Mouse (Mus musculus) midbrain, embryonic 10.5 days (tissue): ENCODE measurements around the gene Susd6. TPM values are rescaled to one million over a fixed set of nuclear protein-coding genes. Genes with fewer than 3 reads are reported as not detected.

Experiments used
- DNase-seq: peaks from one replicate; pipeline ENCODE4 v3.0.0-alpha.2; 2017; ENCODE audit warnings: low spot score
- H3K27ac ChIP-seq: fragments of 300-500 bp; sonication (generic); replicated peaks from 2 replicates; pipeline ENCODE4 v1.5.1; 2016; ENCODE audit warnings: mild to moderate bottlenecking
- H3K27me3 ChIP-seq: fragments of 300-500 bp; sonication (generic); 2 replicates; pipeline ENCODE4 v1.6.1; 2016; ENCODE audit warnings: low read depth, mild to moderate bottlenecking; ENCODE audit not compliant: poor library complexity, severe bottlenecking
- H3K36me3 ChIP-seq: fragments of 300-500 bp; sonication (generic); 2 replicates; pipeline ENCODE4 v1.6.1; 2016; ENCODE audit warnings: mild to moderate bottlenecking, moderate library complexity
- H3K4me1 ChIP-seq: fragments of 300-500 bp; sonication (generic); 2 replicates; pipeline ENCODE4 v1.6.1; 2016
- H3K4me3 ChIP-seq: fragments of 300-500 bp; sonication (generic); 2 replicates; pipeline ENCODE4 v1.5.1; 2016; ENCODE audit warnings: mild to moderate bottlenecking, moderate library complexity
- H3K9me3 ChIP-seq: fragments of 300-500 bp; sonication (generic); replicated peaks from 2 replicates; pipeline ENCODE4 v1.6.1; 2016; ENCODE audit warnings: mild to moderate bottlenecking
- WGBS: fragments of 180-500 bp; shearing (Covaris S2); methylation state at CpG from one replicate; pipeline ENCODE4 v1.1.7; 2016; 5-methylcytosine and 5-hydroxymethylcytosine counted together
- polyA plus RNA-seq: library from polyadenylated mRNA; unstranded; fragments of >200 nt; fragmentation: Nextera tagmentation; extraction: Ambion mirVana; gene quantifications from 2 replicates; pipeline ENCODE4 v1.2.1, GENCODE M21; 2016

Susd6 gene
- polyA plus RNA-seq, 1 experiment from 2014 or later = 13.9 TPM

DNA sequence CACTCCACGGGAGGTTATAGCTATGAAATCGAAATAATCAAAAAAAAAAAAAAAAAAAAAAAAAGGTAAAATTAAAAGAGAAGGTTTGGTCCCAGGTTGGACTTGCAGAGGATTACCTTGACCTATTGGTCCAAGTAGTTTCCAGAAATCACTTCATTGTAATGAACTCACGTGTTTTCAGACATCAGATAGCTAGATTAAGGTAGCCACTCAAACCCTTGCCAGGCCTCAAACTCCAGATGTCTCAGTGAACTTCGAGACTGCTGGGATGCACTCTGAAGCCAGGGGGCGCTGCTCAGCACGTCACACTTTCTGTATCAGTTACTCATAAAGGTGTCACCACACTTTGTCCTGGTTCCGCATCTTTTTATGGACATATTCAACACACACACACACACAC is 127.5 kb downstream of the Susd6 start:
- no peak for DNase-seq
- Histone ChIP-seq H3K27ac (no peak overlapping the region), H3K36me3 (no peaks in the 10 kb centered on the region), H3K4me3 (no peak overlapping the region), H3K27me3 (peaks cover 7% of the 10 kb centered on the region; the same call in 1 of the 2 replicates), H3K4me1 (peaks cover 4% of the 10 kb centered on the region), H3K9me3 (no peaks in the 10 kb centered on the region)
- 58% methylated on average over 7 of the region's 7 CpGs for WGBS

DNA sequence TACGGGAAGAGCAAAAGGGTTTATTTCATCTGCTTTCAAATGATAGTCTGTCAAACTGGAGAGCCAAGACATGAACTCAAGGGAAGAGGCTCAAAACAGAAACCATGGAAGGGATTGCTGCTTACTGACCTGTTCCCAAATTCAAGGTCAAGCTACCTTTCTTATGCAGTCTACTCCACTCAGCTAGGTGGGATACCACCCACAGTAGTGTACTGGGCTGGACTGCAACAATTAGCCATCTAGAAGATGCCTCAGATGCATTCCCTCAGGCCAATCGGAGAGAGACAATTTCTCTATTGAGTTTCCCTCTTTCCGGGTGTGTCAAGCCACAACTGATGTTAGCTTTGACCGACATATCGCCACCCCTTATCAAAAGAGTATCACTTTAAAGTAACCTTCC is 131.0 kb downstream of the Susd6 start:
- no peak for DNase-seq
- WGBS = 93% methylated on average over 5 of the region's 5 CpGs

DNA sequence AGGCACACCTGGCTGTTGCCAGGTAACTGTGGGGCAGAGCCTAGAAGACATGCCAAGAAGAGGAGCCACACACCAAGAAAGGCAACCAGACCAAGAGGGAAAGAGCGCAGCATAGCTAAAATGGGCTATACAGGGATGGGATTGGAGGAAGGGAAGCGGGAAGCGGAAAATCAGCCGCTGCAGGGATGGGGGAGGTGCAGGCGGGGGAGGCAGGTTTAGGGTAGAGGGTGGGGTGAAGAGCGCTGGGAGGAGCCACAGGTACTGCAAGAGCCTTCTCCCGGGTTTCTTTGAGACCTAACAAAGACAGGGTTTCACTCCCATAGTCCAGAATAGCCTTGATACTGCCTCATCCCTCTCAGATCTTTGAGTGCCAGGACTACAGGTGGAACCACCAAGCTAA is 132.6 kb downstream of the Susd6 start:
- DNase-seq = no peak
- H3K4me3 ChIP-seq = no peak overlapping the region

More for the DNA sequence above, 131.0 kb downstream of the Susd6 start:
- no peak overlapping the region for H3K27ac ChIP-seq
- peaks cover 12% of the 10 kb centered on the region for H3K4me1 ChIP-seq
- H3K4me3 ChIP-seq = no peak overlapping the region
- no peaks in the 10 kb centered on the region for H3K36me3 ChIP-seq
- H3K27me3 ChIP-seq = peaks cover 20% of the 10 kb centered on the region
- no peaks in the 10 kb centered on the region for H3K9me3 ChIP-seq

DNA sequence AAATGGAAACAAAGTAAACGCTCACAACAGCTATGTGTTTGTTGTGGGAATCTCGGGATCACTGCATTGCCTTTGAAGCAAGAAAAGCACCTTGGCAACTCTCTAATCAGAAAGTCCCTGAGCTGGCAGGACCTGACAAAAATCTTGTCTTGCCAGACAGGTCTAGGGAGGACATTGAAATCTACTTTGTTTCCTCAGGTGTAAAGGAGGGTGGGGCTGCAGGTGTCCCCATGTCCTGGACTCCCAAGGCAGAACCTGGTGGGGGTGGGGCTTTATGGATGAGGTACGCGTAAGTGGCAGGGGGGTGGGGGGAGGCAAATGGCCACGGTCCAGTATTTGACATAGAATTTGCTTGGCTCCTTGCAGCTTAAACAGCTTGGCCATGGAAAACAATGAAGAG is 133.3 kb downstream of the Susd6 start:
- Histone ChIP-seq H3K4me3 (no peak overlapping the region), H3K27me3 (peaks cover 20% of the 10 kb centered on the region), H3K36me3 (no peaks in the 10 kb centered on the region), H3K4me1 (peaks cover 12% of the 10 kb centered on the region), H3K9me3 (no peaks in the 10 kb centered on the region), H3K27ac (no peak overlapping the region)
- 69% methylated on average over 5 of the region's 5 CpGs for WGBS
- DNase-seq = no peak

More for the DNA sequence above, 132.6 kb downstream of the Susd6 start:
- H3K4me1 ChIP-seq = peaks cover 12% of the 10 kb centered on the region
- 8% methylated on average over 7 of the region's 7 CpGs for WGBS
- H3K27me3 ChIP-seq = peaks cover 20% of the 10 kb centered on the region
- H3K27ac ChIP-seq = no peak overlapping the region
- H3K36me3 ChIP-seq = no peaks in the 10 kb centered on the region
- no peaks in the 10 kb centered on the region for H3K9me3 ChIP-seq

DNA sequence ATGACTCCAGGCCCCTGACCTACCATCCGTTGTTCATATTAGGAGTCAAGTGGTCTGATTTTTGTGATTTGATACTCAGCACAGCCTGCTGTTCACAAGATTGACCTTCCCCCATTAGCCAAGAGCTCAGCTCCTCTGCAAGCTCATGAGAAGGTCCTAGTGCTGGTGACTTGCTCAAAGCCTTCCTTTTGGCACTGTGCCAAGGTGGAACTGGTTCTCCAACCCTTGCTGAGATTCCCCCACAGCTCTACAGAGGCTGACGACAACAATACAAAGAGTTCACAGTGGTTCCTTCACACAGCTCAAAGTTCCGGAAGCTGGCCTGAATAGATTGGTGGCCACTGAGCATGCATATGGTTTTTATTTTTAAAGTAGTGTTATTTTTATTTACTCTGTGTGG is 133.9 kb downstream of the Susd6 start:
- peaks cover 12% of the 10 kb centered on the region for H3K4me1 ChIP-seq
- peaks cover 20% of the 10 kb centered on the region for H3K27me3 ChIP-seq
- H3K27ac ChIP-seq = no peak overlapping the region
- DNase-seq = no peak
- H3K36me3 ChIP-seq = no peaks in the 10 kb centered on the region
- H3K9me3 ChIP-seq = no peaks in the 10 kb centered on the region
- 84% methylated on average over 3 of the region's 3 CpGs for WGBS
- H3K4me3 ChIP-seq = no peak overlapping the region

DNA sequence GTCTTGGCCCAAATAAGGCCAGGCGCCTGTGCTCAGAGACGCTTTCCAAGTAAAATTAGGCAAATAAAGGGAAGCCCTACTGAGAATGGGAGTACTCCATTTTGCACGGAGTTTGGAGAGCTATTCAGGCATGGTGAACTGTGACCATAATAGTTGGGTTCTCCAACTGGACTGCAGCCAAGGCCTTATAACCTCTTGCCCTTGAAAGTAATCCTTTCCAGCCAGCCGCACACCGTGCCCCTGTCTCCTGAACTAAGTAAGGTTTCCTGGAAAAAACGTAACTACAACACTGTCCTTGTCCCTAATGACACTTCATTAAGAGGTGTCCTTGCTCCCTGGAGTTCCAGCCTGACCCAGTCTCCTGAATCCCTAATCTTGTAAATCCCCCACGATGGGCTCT is 135.6 kb downstream of the Susd6 start:
- WGBS = 44% methylated on average over 7 of the region's 7 CpGs
- no peaks in the 10 kb centered on the region for H3K9me3 ChIP-seq
- H3K27me3 ChIP-seq = peaks cover 20% of the 10 kb centered on the region
- H3K36me3 ChIP-seq = no peaks in the 10 kb centered on the region
- peaks cover 12% of the 10 kb centered on the region for H3K4me1 ChIP-seq
- H3K4me3 ChIP-seq = no peak overlapping the region
- no peak overlapping the region for H3K27ac ChIP-seq
- no peak for DNase-seq

DNA sequence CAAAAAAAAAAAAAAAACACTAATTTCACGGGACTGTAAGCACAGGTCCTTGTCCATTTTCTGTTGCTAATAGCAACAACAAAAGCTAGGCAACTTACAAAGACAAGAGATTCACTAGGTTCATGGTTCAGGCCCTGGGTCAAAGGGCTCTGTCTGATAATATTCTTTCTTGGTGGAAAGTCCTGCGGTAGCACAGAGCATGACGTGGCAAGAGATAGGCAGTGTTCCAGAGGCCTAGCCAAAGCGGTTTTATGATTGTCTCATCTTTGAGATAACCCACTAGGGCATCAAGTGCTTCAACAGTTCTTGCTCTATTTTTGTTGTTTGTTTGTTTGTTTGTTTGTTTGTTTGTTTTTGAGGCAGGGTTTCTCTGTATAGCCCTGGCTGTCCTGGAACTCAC is 136.2 kb downstream of the Susd6 start:
- Histone ChIP-seq H3K27ac (no peak overlapping the region), H3K4me3 (no peak overlapping the region), H3K27me3 (peaks cover 20% of the 10 kb centered on the region), H3K9me3 (no peaks in the 10 kb centered on the region), H3K36me3 (no peaks in the 10 kb centered on the region), H3K4me1 (peaks cover 12% of the 10 kb centered on the region)
- WGBS = 85% methylated on average over 4 of the region's 4 CpGs
- no peak for DNase-seq

DNA sequence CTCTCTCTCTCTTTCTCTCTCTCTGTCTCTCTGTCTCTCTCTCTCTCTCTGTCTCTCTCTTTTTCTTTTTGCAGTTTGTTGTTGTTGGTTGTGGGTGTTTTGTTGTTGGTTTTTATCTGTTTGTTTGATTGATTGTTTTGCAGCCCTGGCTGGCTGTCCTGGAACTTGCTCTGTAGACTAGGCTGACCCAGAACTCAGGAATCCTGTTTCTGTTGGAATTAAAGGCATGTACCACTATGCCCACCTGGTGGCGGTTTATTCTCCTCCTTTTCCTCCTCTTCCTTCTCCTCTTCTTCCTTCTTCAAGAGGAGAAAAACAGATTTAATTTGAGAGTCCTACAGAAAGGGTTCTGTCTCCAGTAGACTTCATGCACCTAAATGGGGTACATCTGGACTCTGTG is 137.2 kb downstream of the Susd6 start:
- no peaks in the 10 kb centered on the region for H3K36me3 ChIP-seq
- DNase-seq = no peak
- H3K9me3 ChIP-seq = no peaks in the 10 kb centered on the region
- H3K4me3 ChIP-seq = no peak overlapping the region
- peaks cover 15% of the 10 kb centered on the region for H3K27me3 ChIP-seq
- peaks cover 11% of the 10 kb centered on the region for H3K4me1 ChIP-seq
- H3K27ac ChIP-seq = no peak overlapping the region
- 68% methylated on average over 1 of the region's 1 CpGs for WGBS

DNA sequence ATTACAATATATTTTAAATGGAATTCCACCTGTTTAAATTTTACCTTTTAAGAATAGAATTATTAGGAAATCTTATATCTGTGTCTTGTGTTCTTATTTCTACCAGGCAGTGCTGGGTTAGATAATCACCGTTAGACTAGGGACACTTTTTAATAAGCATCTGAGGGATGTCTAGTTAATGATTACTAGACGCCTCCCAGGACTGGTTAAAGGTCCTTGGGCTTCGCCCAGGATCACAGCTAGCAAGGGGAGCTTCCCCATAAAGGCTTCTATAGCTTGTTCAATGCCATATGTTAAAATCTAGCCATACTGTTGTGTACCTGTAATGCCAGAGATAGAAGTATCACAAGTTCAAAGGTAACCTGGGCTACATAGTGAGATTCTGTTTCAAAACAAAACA is 138.6 kb downstream of the Susd6 start:
- 89% methylated on average over 3 of the region's 3 CpGs for WGBS
- peaks cover 4% of the 10 kb centered on the region for H3K27me3 ChIP-seq

DNA sequence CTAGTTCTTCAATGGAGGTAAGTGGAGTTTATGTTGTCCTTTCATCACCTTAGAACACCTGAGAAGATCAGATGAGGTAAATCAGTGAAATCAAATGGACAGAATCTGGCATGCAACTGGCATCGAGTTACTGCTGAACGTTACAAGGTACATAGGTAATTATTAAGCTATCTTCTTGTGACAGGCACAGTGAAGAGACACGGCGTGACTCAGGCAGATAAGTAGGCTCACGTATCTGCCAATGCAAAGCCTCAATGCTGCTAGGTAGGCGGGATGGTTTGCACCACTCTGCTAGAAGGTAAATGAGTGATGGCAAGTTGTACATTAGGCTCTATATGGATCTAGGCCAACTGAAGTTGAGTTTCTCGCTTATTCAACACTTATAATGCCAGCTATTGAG is 139.8 kb downstream of the Susd6 start:
- H3K27me3 ChIP-seq = no peaks in the 10 kb centered on the region
- DNase-seq = no peak
- no peak overlapping the region for H3K4me3 ChIP-seq
- H3K9me3 ChIP-seq = no peaks in the 10 kb centered on the region
- H3K36me3 ChIP-seq = no peaks in the 10 kb centered on the region
- H3K4me1 ChIP-seq = peaks cover 6% of the 10 kb centered on the region; the same call in 1 of the 2 replicates
- WGBS = 91% methylated on average over 7 of the region's 7 CpGs
- H3K27ac ChIP-seq = no peak overlapping the region

More for the DNA sequence above, 138.6 kb downstream of the Susd6 start:
- no peak for DNase-seq
- H3K4me1 ChIP-seq = peaks cover 6% of the 10 kb centered on the region; the same call in 1 of the 2 replicates
- no peak overlapping the region for H3K27ac ChIP-seq
- H3K9me3 ChIP-seq = no peaks in the 10 kb centered on the region
- no peak overlapping the region for H3K4me3 ChIP-seq
- no peaks in the 10 kb centered on the region for H3K36me3 ChIP-seq

Other genes starting within 250 kb of the Susd6 start
- gene Slc39a9, start 146.6 kb upstream of the Susd6 start, polyA plus RNA-seq = 26.3 and 27.1 TPM in 2 replicates
- gene Erh, start 146.2 kb upstream of the Susd6 start, polyA plus RNA-seq = 513 and 531 TPM in 2 replicates
- 0.83 and 2.4 TPM in 2 replicates for gene Plekhd1, start 97.9 kb upstream of the Susd6 start, polyA plus RNA-seq
- gene Ccdc177, start 29.8 kb upstream of the Susd6 start, polyA plus RNA-seq = 2.0 and 2.2 TPM in 2 replicates
- gene Srsf5, start 155.0 kb downstream of the Susd6 start, polyA plus RNA-seq = 505 and 561 TPM in 2 replicates
- 0.32 and 0.70 TPM in 2 replicates for gene Slc10a1, start 178.2 kb downstream of the Susd6 start, polyA plus RNA-seq
- 13.9 and 15.7 TPM in 2 replicates for gene Smoc1, start 236.3 kb downstream of the Susd6 start, polyA plus RNA-seq